Mouse (Mus musculus) hindbrain, embryonic 12.5 days (tissue): ENCODE results near the gene Gm12258. TPM values are rescaled to one million over a fixed set of nuclear protein-coding genes. Genes with fewer than 3 reads are reported as not detected.

Source experiments
- ATAC-seq: fragments of 200-750 bp; cut with Nextera tagmentation; 2 replicates; pipeline ENCODE4 v1.8.0; 2017; ENCODE audit warnings: moderate TSS enrichment; ENCODE audit not compliant: low FRiP score
- H3K27ac ChIP-seq: fragments of 300-500 bp; sonication (generic); 2 replicates; pipeline ENCODE4 v1.5.1; 2016; ENCODE audit warnings: mild to moderate bottlenecking
- H3K27me3 ChIP-seq: fragments of 300-500 bp; sonication (generic); 2 replicates; pipeline ENCODE4 v1.6.1; 2016; ENCODE audit warnings: mild to moderate bottlenecking
- H3K36me3 ChIP-seq: fragments of 300-500 bp; sonication (generic); 2 replicates; pipeline ENCODE4 v1.6.1; 2016; ENCODE audit warnings: mild to moderate bottlenecking
- H3K4me1 ChIP-seq: fragments of 300-500 bp; sonication (generic); 2 replicates; pipeline ENCODE4 v1.6.1; 2016
- H3K4me2 ChIP-seq: fragments of 300-500 bp; sonication (generic); replicated peaks from 2 replicates; pipeline ENCODE4 v1.6.1; 2016; ENCODE audit warnings: mild to moderate bottlenecking
- H3K4me3 ChIP-seq: fragments of 300-500 bp; sonication (generic); 2 replicates; pipeline ENCODE4 v1.5.1; 2016; ENCODE audit warnings: mild to moderate bottlenecking
- H3K9ac ChIP-seq: fragments of 300-500 bp; sonication (generic); 2 replicates; pipeline ENCODE4 v1.6.1; 2016; ENCODE audit warnings: mild to moderate bottlenecking, moderate library complexity
- H3K9me3 ChIP-seq: fragments of 300-500 bp; sonication (generic); replicated peaks from 2 replicates; pipeline ENCODE4 v1.6.1; 2016; ENCODE audit warnings: mild to moderate bottlenecking
- WGBS: fragments of 180-500 bp; shearing (Covaris S2); methylation state at CpG from one replicate; pipeline ENCODE4 v1.1.7; 2016; 5-methylcytosine and 5-hydroxymethylcytosine counted together
- polyA plus RNA-seq: library from polyadenylated mRNA; unstranded; fragments of >200 nt; fragmentation: Nextera tagmentation; extraction: Ambion mirVana; gene quantifications from 2 replicates; pipeline ENCODE4 v1.2.1, GENCODE M21; 2016

Gene Gm12258
- polyA plus RNA-seq, 1 experiment from 2014 or later = 19.1 TPM

DNA sequence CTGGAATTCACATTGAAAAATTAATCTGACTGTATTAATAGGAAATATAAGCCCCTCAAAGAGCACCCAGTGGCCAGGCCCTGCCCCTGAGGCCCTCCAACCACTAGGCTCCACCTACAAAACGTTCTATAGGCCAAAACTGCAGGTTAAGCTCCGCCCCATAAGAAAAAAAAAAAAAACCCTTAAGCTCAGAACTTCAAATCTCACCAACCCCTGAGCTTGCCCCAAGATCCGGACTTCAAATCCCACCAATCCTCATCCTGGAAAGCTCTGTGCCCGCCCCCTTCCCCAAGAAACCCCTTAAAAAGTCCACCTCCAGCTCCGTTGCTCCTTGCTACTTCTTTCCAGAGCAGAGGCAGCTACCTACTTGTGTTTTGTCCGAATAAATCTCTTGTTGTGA, 57.9 kb downstream of the Gm12258 start:
- no peak overlapping the region for H3K4me2 ChIP-seq

More for the DNA sequence above, 57.9 kb downstream of the Gm12258 start:
- no peaks in the 10 kb centered on the region for H3K27me3 ChIP-seq
- H3K27ac ChIP-seq = no peak overlapping the region
- H3K9ac ChIP-seq = no peak overlapping the region
- WGBS = 33% methylated on average over 6 of the region's 6 CpGs
- H3K4me3 ChIP-seq = no peak overlapping the region
- no peaks in the 10 kb centered on the region for H3K9me3 ChIP-seq
- peaks cover 16% of the 10 kb centered on the region for H3K36me3 ChIP-seq
- no peak for ATAC-seq
- H3K4me1 ChIP-seq = peaks cover 8% of the 10 kb centered on the region

Other genes with a start within 250 kb of the Gm12258 start
- gene 2210407C18Rik, start 231.1 kb upstream of the Gm12258 start, polyA plus RNA-seq = not detected in 2 replicates
- gene Olfr323, start 216.7 kb upstream of the Gm12258 start, polyA plus RNA-seq = not detected in 2 replicates
- gene Trim58, start 206.7 kb upstream of the Gm12258 start, polyA plus RNA-seq = 0.51 and 0.53 TPM in 2 replicates
- gene Olfr322, start 188.4 kb upstream of the Gm12258 start, polyA plus RNA-seq = not detected in 2 replicates
- gene Olfr320, start 166.1 kb upstream of the Gm12258 start, polyA plus RNA-seq = not detected in 2 replicates
- not detected in 2 replicates for gene Olfr319, start 148.0 kb upstream of the Gm12258 start, polyA plus RNA-seq
- gene Olfr318, start 123.1 kb upstream of the Gm12258 start, polyA plus RNA-seq = not detected in 2 replicates
- 0.10 and 0.12 TPM in 2 replicates for gene Olfr317, start 107.9 kb upstream of the Gm12258 start, polyA plus RNA-seq
- not detected in 2 replicates for gene Olfr316, start 94.4 kb upstream of the Gm12258 start, polyA plus RNA-seq
- not detected in 2 replicates for gene Olfr315, start 74.0 kb upstream of the Gm12258 start, polyA plus RNA-seq
- gene Olfr314, start 64.2 kb upstream of the Gm12258 start, polyA plus RNA-seq = not detected in 2 replicates
- 7.0 and 10.4 TPM in 2 replicates for gene Fam183b, start 45.2 kb upstream of the Gm12258 start, polyA plus RNA-seq
- not detected in 2 replicates for gene Olfr313, start 32.2 kb upstream of the Gm12258 start, polyA plus RNA-seq
- not detected in 2 replicates for gene Olfr312, start 17.9 kb upstream of the Gm12258 start, polyA plus RNA-seq
- not detected in 2 replicates for gene Olfr311, start 7.9 kb upstream of the Gm12258 start, polyA plus RNA-seq
- gene 2810021J22Rik, start 20.1 kb downstream of the Gm12258 start, polyA plus RNA-seq = 10.2 and 12.0 TPM in 2 replicates
- gene Zfp39, start 57.1 kb downstream of the Gm12258 start, polyA plus RNA-seq = 4.9 and 7.0 TPM in 2 replicates
- not detected in 2 replicates for gene Btnl10, start 70.8 kb downstream of the Gm12258 start, polyA plus RNA-seq
- gene Rnf187, start 91.8 kb downstream of the Gm12258 start, polyA plus RNA-seq = 498 and 513 TPM in 2 replicates
- gene Hist3h2ba, start 101.8 kb downstream of the Gm12258 start, polyA plus RNA-seq = 149 and 154 TPM in 2 replicates
- 90.1 and 95.9 TPM in 2 replicates for gene Hist3h2a, start 107.5 kb downstream of the Gm12258 start, polyA plus RNA-seq
- gene Trim17, start 107.5 kb downstream of the Gm12258 start, polyA plus RNA-seq = 1.2 and 1.5 TPM in 2 replicates
- gene Trim11, start 130.9 kb downstream of the Gm12258 start, polyA plus RNA-seq = 19.3 and 19.5 TPM in 2 replicates